Mouse (Mus musculus) 3T3-L1 (cell line): ENCODE data around the gene Erg.

Source experiments
- DNase-seq: peaks from one replicate; pipeline ENCODE4 v3.0.0-alpha.2; 2015; ENCODE audit warnings: low read depth, low spot score

Gene Erg

GRCm38 (mm10) chr16:95586311-95586602 lies at the start of gene Erg:
Erg (minus strand) TSS chr16:95586593.
- no peak for DNase-seq

DNA sequence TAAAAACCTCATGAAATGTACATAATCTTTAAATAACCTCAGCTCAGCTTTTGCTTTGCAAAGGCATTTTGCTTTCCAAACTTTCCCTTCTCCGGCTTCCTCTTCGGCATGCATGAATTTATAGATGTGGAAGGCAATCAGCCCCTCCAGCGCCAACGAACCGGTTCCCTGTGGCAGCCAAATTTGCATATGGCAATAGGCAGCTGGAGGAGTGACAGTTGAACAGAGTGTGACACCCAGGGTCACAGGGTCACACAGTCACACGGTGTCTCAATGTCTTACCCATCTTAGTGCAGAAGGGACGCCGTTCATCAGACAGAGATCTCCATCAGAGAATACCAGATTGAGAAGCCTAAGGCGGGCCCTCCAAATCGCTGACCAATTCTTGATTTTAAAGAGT lies 45.4 kb upstream of the Erg start:
- DNase-seq, result no peak

DNA sequence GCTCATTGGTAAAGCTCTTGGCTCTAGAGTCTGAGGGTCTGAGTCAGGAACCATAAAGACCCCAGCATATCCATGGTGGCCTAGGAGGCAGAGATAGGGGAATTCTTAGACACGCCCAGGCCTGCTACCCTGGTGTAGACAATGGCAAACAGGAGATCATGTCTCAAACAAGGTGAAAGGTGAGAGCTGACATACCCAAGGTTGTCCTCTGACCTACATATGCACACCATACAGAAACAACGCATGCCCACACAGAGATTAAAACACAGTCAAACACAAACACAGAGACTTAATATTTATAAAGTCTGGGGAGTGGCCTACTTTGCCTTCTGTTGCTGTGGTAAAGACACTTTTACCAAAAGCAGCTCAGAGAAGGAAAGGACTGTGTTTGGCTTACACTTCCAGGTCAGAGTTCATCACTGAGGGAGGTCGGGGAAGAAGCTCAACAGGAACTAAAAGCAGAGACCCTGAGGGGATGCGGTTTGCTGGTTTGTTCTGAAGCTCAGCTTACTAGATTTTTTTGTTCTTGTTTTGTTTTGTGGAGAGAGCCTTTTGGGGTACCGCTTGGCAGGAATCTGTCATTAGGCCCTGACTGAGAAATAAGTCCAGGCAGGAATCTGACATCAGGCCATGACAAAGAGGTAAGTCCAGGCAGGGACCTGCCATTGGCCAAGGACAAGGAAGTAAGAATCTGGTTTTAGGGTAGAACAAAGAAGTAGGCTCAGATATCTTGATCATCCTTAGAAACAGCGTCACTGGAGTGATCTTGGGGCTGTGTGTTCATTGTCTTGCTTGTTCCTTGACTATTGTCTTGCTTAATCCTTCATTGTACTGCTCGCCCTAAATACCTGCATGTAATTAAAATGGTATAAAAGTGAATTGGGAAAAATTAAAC lies 37.7 kb upstream of the Erg start:
- DNase-seq, result no peak

- no peak for DNase-seq
Measured at GRCm38 (mm10) chr16:95623056-95623455, 36.7 kb upstream of the Erg start.

- peak; percentile 44 for DNase-seq
Measured at GRCm38 (mm10) chr16:95619859-95620325, 33.5 kb upstream of the Erg start.

- DNase-seq, result no peak
Measured at GRCm38 (mm10) chr16:95618206-95618605, 31.8 kb upstream of the Erg start.

DNA sequence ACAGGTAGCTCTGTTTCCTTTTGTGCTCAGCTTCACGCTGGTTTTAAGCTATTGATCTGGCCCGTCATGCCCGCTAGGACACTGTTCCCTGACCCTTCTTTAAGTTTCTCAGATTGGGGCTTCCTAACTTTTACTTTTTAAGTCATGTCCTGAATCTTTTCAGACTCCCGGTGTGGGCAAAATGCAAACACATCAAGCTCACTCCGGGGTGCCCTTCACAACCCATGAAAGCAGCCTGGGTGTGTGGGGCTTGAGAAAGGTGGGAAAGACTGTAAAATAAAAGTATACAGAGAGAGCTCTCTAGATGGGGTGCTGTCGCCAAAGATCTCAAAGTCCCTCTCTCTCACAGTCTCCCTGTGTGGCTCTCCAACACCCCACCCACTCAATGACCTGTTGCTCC lies 31.3 kb upstream of the Erg start:
- DNase-seq, result no peak

GRCm38 (mm10) chr16:95615579-95615978 lies 29.2 kb upstream of the Erg start:
- DNase-seq, result peak; percentile 48

GRCm38 (mm10) chr16:95614482-95614881 lies 28.1 kb upstream of the Erg start:
- no peak for DNase-seq

DNA sequence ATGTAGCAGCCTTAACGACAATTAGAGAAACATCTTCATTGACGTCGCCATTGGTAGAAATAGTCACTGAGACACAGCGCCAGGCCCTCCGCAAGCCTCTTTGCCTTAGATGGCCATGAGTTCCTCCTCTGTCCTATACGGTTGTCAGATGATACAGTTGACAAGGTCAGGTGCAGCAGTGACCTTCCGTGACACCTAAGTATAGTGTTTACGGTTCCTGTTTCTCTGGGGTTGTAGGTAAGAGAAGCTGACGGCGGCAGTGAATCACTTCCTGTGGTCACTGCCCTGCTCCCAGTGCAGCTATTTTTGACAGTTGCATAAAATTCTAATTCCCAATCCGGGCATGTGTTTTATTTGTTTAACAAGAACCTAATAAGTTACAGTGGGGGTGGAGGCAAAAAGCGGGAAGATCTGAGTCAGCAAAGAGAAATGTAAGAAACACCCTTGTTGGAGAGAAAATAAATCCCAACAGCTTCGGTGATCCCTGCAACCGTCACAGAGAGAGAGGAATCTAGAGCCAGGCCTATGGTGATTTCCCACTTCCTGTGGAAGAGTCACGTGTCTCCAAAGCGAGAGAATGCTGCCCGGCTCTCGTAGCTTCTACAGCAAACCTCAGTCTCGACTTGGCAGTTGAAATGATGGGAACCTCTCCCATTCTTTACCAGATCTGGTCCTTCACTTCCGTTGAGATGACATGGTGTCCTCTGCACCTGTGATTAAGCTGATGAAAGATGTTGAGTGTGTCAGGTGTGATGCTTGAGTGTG lies 25.8 kb upstream of the Erg start:
- peak; percentile 22 for DNase-seq

DNA sequence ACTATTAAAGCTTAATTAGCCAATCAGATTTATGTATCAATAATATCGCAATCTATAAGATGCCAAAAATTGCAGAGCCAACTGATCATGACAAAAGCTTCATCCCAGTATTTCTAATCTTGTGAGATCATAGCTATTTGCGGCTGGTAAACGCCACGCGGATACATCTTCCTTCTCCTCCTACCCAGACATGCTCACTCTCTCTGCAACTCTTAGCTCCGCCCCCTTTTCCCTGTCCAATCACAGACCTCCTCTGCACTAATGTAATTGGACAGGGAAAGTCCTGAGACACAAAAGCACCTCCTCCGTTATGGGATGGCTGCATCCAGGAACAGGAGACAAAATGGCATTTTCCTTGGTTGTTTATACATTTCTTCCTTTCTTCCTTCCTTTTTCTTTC lies 22.2 kb upstream of the Erg start:
- peak; percentile 20 for DNase-seq

DNA sequence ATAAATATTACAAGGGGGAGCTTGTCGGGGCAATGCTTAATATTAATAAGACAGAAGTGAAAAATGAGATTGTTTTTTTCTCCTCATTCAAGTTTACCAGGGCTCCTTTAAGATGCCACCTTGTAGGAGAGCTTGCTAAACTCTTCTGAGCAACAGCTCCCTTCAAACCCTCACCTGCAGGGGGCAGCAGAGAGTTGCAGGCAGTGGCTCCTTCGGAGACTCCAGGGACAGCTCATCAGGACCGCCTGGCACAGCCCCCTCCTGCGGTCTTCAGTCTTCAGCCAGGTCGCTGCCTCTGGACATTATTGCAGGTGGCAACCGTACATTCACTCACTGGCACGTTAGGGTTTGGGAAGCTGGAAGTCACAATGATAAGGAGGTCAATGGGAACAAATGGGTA lies 18.9 kb upstream of the Erg start:
- DNase-seq, result peak; percentile 73

GRCm38 (mm10) chr16:95602504-95602903 lies 16.1 kb upstream of the Erg start:
- DNase-seq, result no peak

DNA sequence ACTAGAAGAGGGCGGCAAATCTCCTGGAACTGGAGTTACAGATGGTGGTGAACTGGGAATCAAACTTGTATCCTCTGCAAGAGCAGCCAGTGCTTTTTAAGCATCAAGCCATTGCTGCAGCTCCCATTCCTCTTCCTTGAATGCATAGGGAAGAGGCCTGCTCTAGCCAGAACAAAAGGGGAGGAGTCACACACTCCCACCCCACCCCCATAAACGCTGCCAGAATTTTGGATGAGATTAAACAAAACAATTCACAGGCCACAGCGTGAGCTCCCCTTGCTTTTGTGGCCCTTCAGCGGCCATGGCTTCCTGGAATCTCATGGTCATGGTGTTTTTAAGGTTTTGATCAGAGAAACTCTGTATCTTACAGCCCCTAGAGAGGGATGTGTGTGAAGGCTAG lies 15.4 kb upstream of the Erg start:
- no peak for DNase-seq

DNA sequence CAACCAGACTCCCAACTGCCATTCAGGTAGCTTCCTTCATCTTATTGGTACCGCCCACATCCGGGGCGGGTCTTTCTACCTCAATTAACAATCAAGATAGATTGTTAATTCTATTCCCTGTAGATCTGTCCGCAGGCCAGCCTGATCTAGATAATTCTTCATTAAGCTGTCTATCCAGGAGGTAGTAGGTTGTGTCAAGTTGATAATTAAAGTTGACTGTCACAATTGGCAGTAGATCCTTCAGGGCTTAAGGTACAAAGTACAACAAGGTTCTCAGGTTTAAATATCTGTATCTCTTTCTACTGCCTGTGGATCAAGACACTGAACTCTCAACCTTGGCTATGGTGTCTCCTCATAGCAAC lies 14.8 kb upstream of the Erg start:
- DNase-seq, result no peak

DNA sequence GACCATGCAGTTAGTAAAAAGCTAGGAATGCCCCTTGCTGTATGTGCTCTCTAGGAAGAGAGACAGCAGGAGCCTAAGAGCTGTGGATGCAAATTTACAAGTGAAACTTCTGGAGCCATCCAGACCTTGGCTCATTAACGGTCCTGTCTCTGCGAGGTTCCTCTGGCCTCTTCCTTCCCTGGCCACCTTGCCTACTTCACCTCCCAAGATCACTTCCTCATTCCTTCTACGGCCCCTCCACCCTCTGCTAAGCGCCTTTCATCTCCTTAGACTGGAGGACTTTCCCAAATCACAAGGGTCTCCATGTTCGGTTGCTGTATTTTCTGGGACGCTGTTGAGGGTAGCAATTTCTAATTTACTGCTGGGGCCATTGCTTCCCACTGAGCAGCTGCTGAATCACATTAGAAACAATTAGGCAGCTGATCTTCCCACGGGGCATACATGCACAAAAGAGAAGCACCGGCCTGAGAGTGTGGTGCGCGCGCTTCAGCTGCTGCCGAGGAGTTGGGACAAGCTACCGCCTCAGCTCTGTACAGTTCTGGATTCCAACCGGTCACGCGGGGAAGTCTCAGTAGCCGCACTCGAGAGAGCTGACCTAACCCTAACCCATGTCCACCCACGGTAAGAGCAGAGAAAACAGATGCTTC lies 14.3 kb upstream of the Erg start:
- DNase-seq, result no peak

- DNase-seq, result no peak
Measured at GRCm38 (mm10) chr16:95598930-95599329, 12.5 kb upstream of the Erg start.

GRCm38 (mm10) chr16:95597578-95597951 lies 11.2 kb upstream of the Erg start:
- no peak for DNase-seq

GRCm38 (mm10) chr16:95596884-95597577 lies 10.6 kb upstream of the Erg start:
- no peak for DNase-seq

DNA sequence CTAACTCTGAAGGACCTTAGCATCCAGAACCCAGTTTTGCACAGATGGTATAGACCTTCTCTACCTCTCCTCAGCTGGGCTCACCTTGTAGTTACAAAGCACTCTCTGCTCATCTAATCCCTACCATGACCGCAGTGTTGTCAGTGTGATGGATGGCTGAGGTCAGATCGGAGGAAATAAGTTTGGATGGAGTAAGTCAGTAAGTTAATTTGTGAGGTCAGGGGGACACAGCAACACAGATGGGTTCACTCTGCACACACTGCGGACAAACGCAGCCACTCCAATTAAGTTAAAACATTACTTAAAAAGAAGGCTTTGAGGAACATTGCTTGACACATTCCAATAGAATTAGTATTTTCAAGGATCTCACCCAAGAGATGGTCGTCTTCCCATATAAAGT lies 2.5 kb upstream of the Erg start:
- no peak for DNase-seq

GRCm38 (mm10) chr16:95586726-95587125 lies 333 bp upstream of the Erg start:
- no peak for DNase-seq
